Comparison of ENCODE assay signal across 11 mouse cellular contexts in the genomic region with DNA sequence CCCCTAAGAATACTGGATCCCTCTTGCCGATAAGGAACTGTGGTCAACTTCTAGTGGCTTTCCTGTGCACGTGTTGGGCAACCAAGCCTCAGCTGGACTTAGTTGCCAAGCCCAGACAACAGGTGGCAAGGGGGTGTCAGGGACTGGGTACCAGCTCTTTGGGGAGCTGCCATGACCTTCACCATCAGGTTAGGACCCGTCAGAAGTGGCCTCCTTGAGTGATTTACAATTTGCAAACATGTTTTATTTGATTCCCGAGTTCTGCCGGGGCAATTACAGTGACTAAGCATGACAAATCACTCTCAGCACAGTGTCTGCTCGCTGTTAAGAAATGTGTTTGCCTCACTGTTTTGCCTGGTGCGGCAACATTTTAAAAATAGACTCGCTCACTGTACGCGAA. TPM values are rescaled to one million over a fixed set of nuclear protein-coding genes. Genes with fewer than 3 reads are reported as not detected.
DNase-seq lines count a peak whose midpoint lies in the region; ATAC-seq and TF ChIP-seq lines count a peak whose summit lies in the region.
"Had no signal": no experiment of that assay in that cellular context is flagged by ENCODE, and none has a peak within 500 bp of the region (broad histone marks: within the 10 kb centered on the region; RNA-seq: fewer than 3 reads in every experiment).

No protein-coding gene starts in this region.

- WGBS in liver, postnatal 0 days (ENCODE audit: insufficient replicate concordance), result 20% methylated on average over 10 of the region's 10 CpGs
- 37% methylated on average over 10 of the region's 10 CpGs for WGBS in liver, embryonic 11.5 days
- 29% methylated on average over 10 of the region's 10 CpGs for WGBS in embryonic facial prominence, embryonic 13.5 days
- 59% methylated on average over 10 of the region's 10 CpGs for WGBS in forebrain, embryonic 16.5 days

- peak overlapping the region; percentile 69 for H3K27ac ChIP-seq in liver, postnatal 0 days (ENCODE audit: low read depth)
- H3K27ac ChIP-seq in liver, embryonic 11.5 days (ENCODE audit: low read depth, low read length), result no peak overlapping the region
- H3K27ac ChIP-seq in embryonic facial prominence, embryonic 13.5 days, result no peak overlapping the region
- H3K27ac ChIP-seq in forebrain, embryonic 16.5 days (ENCODE audit: low read length), result no peak overlapping the region
- H3K27ac ChIP-seq: hindbrain, embryonic 13.5 days; liver, embryonic 12.5 days had no signal

- 0 out of 2 replicates have a peak overlapping the region, but pooled peaks have one; percentile 16 for H3K9ac ChIP-seq in liver, postnatal 0 days (replicated peaks)
- no peak overlapping the region for H3K9ac ChIP-seq in liver, embryonic 11.5 days (ENCODE audit: low read depth, low read length)
- no peak overlapping the region for H3K9ac ChIP-seq in embryonic facial prominence, embryonic 13.5 days
- no peak overlapping the region for H3K9ac ChIP-seq in forebrain, embryonic 16.5 days (replicated peaks; ENCODE audit: low read depth, low read length)
- H3K9ac ChIP-seq: hindbrain, embryonic 13.5 days; liver, embryonic 12.5 days had no signal

- H3K9me3 ChIP-seq in liver, postnatal 0 days (ENCODE audit: low read length), result no peaks in the 10 kb centered on the region
- no peaks in the 10 kb centered on the region for H3K9me3 ChIP-seq in liver, embryonic 11.5 days (ENCODE audit: control insufficient read depth, low read length)
- no peaks in the 10 kb centered on the region for H3K9me3 ChIP-seq in embryonic facial prominence, embryonic 13.5 days
- H3K9me3 ChIP-seq in forebrain, embryonic 16.5 days (ENCODE audit: control insufficient read depth, low read length), result no peaks in the 10 kb centered on the region
- H3K9me3 ChIP-seq: hindbrain, embryonic 13.5 days; liver, embryonic 12.5 days had no signal

- H3K27me3 ChIP-seq in liver, postnatal 0 days (ENCODE audit: insufficient read depth, low read length), result no peaks in the 10 kb centered on the region
- H3K27me3 ChIP-seq in liver, embryonic 11.5 days (replicated peaks; ENCODE audit: control insufficient read depth, insufficient read depth, low read length), result peaks cover 12% of the 10 kb centered on the region
- H3K27me3 ChIP-seq in embryonic facial prominence, embryonic 13.5 days, result peaks cover 58% of the 10 kb centered on the region
- no peaks in the 10 kb centered on the region for H3K27me3 ChIP-seq in myocyte (ENCODE audit: control insufficient read depth, insufficient read depth, insufficient read length)
- peaks cover 8% of the 10 kb centered on the region for H3K27me3 ChIP-seq in forebrain, embryonic 16.5 days (replicated peaks; ENCODE audit: control insufficient read depth, insufficient read depth, low read length)

- H3K36me3 ChIP-seq in liver, postnatal 0 days (replicated peaks; ENCODE audit: insufficient read depth, low read length), result no peaks in the 10 kb centered on the region
- H3K36me3 ChIP-seq in liver, embryonic 11.5 days (ENCODE audit: control insufficient read depth, insufficient read depth, low read length), result no peaks in the 10 kb centered on the region
- no peaks in the 10 kb centered on the region for H3K36me3 ChIP-seq in embryonic facial prominence, embryonic 13.5 days
- H3K36me3 ChIP-seq in myocyte (ENCODE audit: control insufficient read depth, insufficient read depth), result no peaks in the 10 kb centered on the region
- H3K36me3 ChIP-seq in forebrain, embryonic 16.5 days (ENCODE audit: control insufficient read depth, insufficient read depth), result no peaks in the 10 kb centered on the region
- H3K36me3 ChIP-seq: hindbrain, embryonic 13.5 days; liver, embryonic 12.5 days had no signal

- H3K4me1 ChIP-seq in liver, postnatal 0 days (ENCODE audit: insufficient read depth), result peaks cover 35% of the 10 kb centered on the region
- peaks cover 7% of the 10 kb centered on the region for H3K4me1 ChIP-seq in liver, embryonic 11.5 days (replicated peaks; ENCODE audit: control insufficient read depth, insufficient read depth, low read length)
- peaks cover 48% of the 10 kb centered on the region for H3K4me1 ChIP-seq in embryonic facial prominence, embryonic 13.5 days
- no peaks in the 10 kb centered on the region for H3K4me1 ChIP-seq in forebrain, embryonic 16.5 days (replicated peaks; ENCODE audit: control insufficient read depth, insufficient read depth, low read length)

- no peak for TF ChIP-seq CTCF in liver, postnatal 0 days (IDR thresholded peaks at IDR 0.05; ENCODE audit: low read depth)

- peak overlapping the region; percentile 48 for H3K4me2 ChIP-seq in liver, postnatal 0 days (ENCODE audit: low read depth, low read length)
- H3K4me2 ChIP-seq in liver, embryonic 11.5 days, result no peak overlapping the region
- H3K4me2 ChIP-seq in embryonic facial prominence, embryonic 13.5 days, result 0 out of 2 replicates have a peak overlapping the region, but pooled peaks have one; percentile 2
- H3K4me2 ChIP-seq in myocyte (ENCODE audit: low read depth), result peak overlapping the region; percentile 74
- H3K4me2 ChIP-seq in forebrain, embryonic 16.5 days (ENCODE audit: low read length), result no peak overlapping the region
- H3K4me2 ChIP-seq: hindbrain, embryonic 13.5 days; liver, embryonic 12.5 days had no signal

- 0 out of 2 replicates have a peak, but pooled peaks have one; percentile 16 for ATAC-seq in liver, postnatal 0 days
- ATAC-seq in liver, embryonic 11.5 days (replicated peaks; ENCODE audit: low FRiP score), result no peak
- ATAC-seq in embryonic facial prominence, embryonic 13.5 days (ENCODE audit: insufficient number of reproducible peaks, insufficient read depth, low FRiP score, low TSS enrichment, low read depth), result no peak
- ATAC-seq in forebrain, embryonic 16.5 days, result no peak
- ATAC-seq: liver, embryonic 12.5 days had no signal

- DNase-seq in adrenal gland, adult 8-10 months, result peak; percentile 56
- no peak for DNase-seq in adrenal gland, postnatal 4 days (ENCODE audit: low spot score in 2 of 2)
- no peak for DNase-seq in liver, postnatal 0 days
- DNase-seq in liver, embryonic 11.5 days (ENCODE audit: low spot score), result no peak
- no peak for DNase-seq in cerebellum, adult 8-10 months
- DNase-seq: cerebellum, adult 18-20 months had no signal

- H3K4me3 ChIP-seq in liver, postnatal 0 days (ENCODE audit: low read depth, low read length), result no peak overlapping the region
- no peak overlapping the region for H3K4me3 ChIP-seq in liver, embryonic 11.5 days (ENCODE audit: low read depth, low read length)
- no peak overlapping the region for H3K4me3 ChIP-seq in embryonic facial prominence, embryonic 13.5 days
- no peak overlapping the region for H3K4me3 ChIP-seq in myocyte
- no peak overlapping the region for H3K4me3 ChIP-seq in forebrain, embryonic 16.5 days (replicated peaks; ENCODE audit: low read length)
- H3K4me3 ChIP-seq: hindbrain, embryonic 13.5 days; liver, embryonic 12.5 days had no signal

- H3K79me2 ChIP-seq in myocyte (ENCODE audit: control insufficient read depth, insufficient read depth), result no peaks in the 10 kb centered on the region

- no peak overlapping the region for H3ac ChIP-seq in myocyte (ENCODE audit: control insufficient read depth, insufficient read length)

- TF ChIP-seq POLR2A in myocyte (IDR thresholded peaks at IDR 0.05; ENCODE audit: insufficient read length, low read depth), result no peak

- no peak for TF ChIP-seq EP300 in liver, postnatal 0 days (IDR thresholded peaks at IDR 0.05; ENCODE audit: low read depth)

TF ChIP-seq in myocyte, 11 proteins besides CTCF, POLR2A, EP300 and RAD21:
- TF ChIP-seq E2F4 (IDR thresholded peaks at IDR 0.05; ENCODE audit: insufficient read depth), result no peak
- TF ChIP-seq USF1 (IDR thresholded peaks at IDR 0.05; ENCODE audit: low read depth), result peak; percentile 35
- peak; percentile 77 for TF ChIP-seq TCF12 (IDR thresholded peaks at IDR 0.05; ENCODE audit: insufficient read depth, poor library complexity, severe bottlenecking)
- peak; percentile 56 for TF ChIP-seq TCF3 (IDR thresholded peaks at IDR 0.05; ENCODE audit: insufficient read length, low read depth)
- TF ChIP-seq MYOD1 (IDR thresholded peaks at IDR 0.05; ENCODE audit: control insufficient read depth in 1 of 3, insufficient read length in 2 of 3, low read depth in 2 of 3), result peak; percentile 83 to 98 (median 94)
- TF ChIP-seq MAX (IDR thresholded peaks at IDR 0.05; ENCODE audit: low read depth), result no peak
- peak; percentile 88 to 94 (median 92) for TF ChIP-seq MYOG (IDR thresholded peaks at IDR 0.05; ENCODE audit: control insufficient read depth in 1 of 3, insufficient read depth in 1 of 3, insufficient read length in 2 of 3, low read depth in 2 of 3)
- TF ChIP-seq CEBPB (IDR thresholded peaks at IDR 0.05; ENCODE audit: insufficient read depth, poor library complexity, severe bottlenecking), result peak; percentile 29; the same call in 1 of the 2 replicates

RNA-seq across cellular contexts. Expression of a gene that starts 7.9 kb away (rescaled TPM):
- total RNA-seq in adrenal gland, adult 8-10 months (2022), result 100 to 1,000 TPM in 2 of 4 experiments, 10 to 100 TPM in 2; 45.2 to 106 (median 92.9) TPM
- 10 to 100 TPM; 66.2 to 78.9 TPM for total RNA-seq in adrenal gland, postnatal 4 days (2021)
- 20.2 and 34.0 TPM in 2 replicates for polyA plus RNA-seq in liver, postnatal 0 days (2015; fragmentation: Nextera tagmentation; extraction: Ambion mirVana)
- 6.9 and 8.2 TPM in 2 replicates for polyA plus RNA-seq in liver, embryonic 11.5 days (2014; fragmentation: Nextera tagmentation; extraction: Ambion mirVana)
- 5.3 and 5.5 TPM in 2 replicates for polyA plus RNA-seq in embryonic facial prominence, embryonic 13.5 days (2015; fragmentation: Nextera tagmentation; extraction: Ambion mirVana)
- polyA plus RNA-seq in myocyte (2012; fragmentation: generic; extraction: Trizol), result 7.7 TPM
- polyA plus RNA-seq in forebrain, embryonic 16.5 days (2015; fragmentation: Nextera tagmentation; extraction: Ambion mirVana), result 0.32 and 0.40 TPM in 2 replicates

RNA-seq across cellular contexts. Expression of a gene that starts 59.2 kb away (rescaled TPM):
- total RNA-seq in adrenal gland, adult 8-10 months (2022), result 10 to 100 TPM; 12.2 to 29.7 (median 14.9) TPM
- total RNA-seq in adrenal gland, postnatal 4 days (2021), result 1 to 10 TPM; 3.6 to 4.2 TPM
- polyA plus RNA-seq in liver, postnatal 0 days (2015; fragmentation: Nextera tagmentation; extraction: Ambion mirVana), result 0.12 TPM in 2 replicates
- 0.60 and 1.9 TPM in 2 replicates for polyA plus RNA-seq in liver, embryonic 11.5 days (2014; fragmentation: Nextera tagmentation; extraction: Ambion mirVana)
- polyA plus RNA-seq in embryonic facial prominence, embryonic 13.5 days (2015; fragmentation: Nextera tagmentation; extraction: Ambion mirVana), result 5.3 and 5.5 TPM in 2 replicates
- polyA plus RNA-seq in myocyte (2012; fragmentation: generic; extraction: Trizol), result not detected
- 6.3 and 7.3 TPM in 2 replicates for polyA plus RNA-seq in forebrain, embryonic 16.5 days (2015; fragmentation: Nextera tagmentation; extraction: Ambion mirVana)

Comparison
In these comparisons a context has a peak if more than half of its experiments do, and no peak if none do; other contexts are left out.
1. H3K4me2 ChIP-seq: peak in liver, postnatal 0 days (single experiment), embryonic facial prominence, embryonic 13.5 days (single experiment) and myocyte (single experiment); none in liver, embryonic 11.5 days (single experiment) and forebrain, embryonic 16.5 days (single experiment).